Mouse (Mus musculus) liver, postnatal 0 days (tissue): Measurements from ENCODE around the gene Krtap4-13. TPM values are rescaled to one million over a fixed set of nuclear protein-coding genes. Genes with fewer than 3 reads are reported as not detected.
"Not testable (repeated sequence)": the region's sequence is repeated elsewhere in the genome, so short reads cannot be mapped to it uniquely, and the experiment has no call there.

Experiments
- ATAC-seq: fragments of 200-750 bp; cut with Nextera tagmentation; 2 replicates; pipeline ENCODE4 v1.8.0; 2017; ENCODE audit warnings: mild to moderate bottlenecking, moderate library complexity
- DNase-seq: peaks from one replicate; pipeline ENCODE4 v3.0.0-alpha.2; 2016
- H3K27ac ChIP-seq: fragments of 300-500 bp; sonication (generic); 2 replicates; pipeline ENCODE4 v1.5.1; 2014; ENCODE audit warnings: antibody characterized with exemption, moderate library complexity, mild to moderate bottlenecking, low read depth
- H3K27me3 ChIP-seq: fragments of 300-500 bp; sonication (generic); 2 replicates; pipeline ENCODE4 v1.6.1; 2014; ENCODE audit warnings: low read length, control low read depth, mixed read lengths; ENCODE audit not compliant: insufficient read depth
- H3K36me3 ChIP-seq: fragments of 300-500 bp; sonication (generic); replicated peaks from 2 replicates; pipeline ENCODE4 v1.6.1; 2014; ENCODE audit warnings: mild to moderate bottlenecking, control low read depth, low read length, moderate library complexity, mixed read lengths; ENCODE audit not compliant: insufficient read depth
- H3K4me1 ChIP-seq: fragments of 300-500 bp; sonication (generic); 2 replicates; pipeline ENCODE4 v1.6.1; 2014; ENCODE audit warnings: antibody characterized with exemption, mild to moderate bottlenecking, control low read depth; ENCODE audit not compliant: insufficient read depth
- H3K4me2 ChIP-seq: fragments of 300-500 bp; sonication (generic); 2 replicates; pipeline ENCODE4 v1.6.1; 2014; ENCODE audit warnings: low read depth, mild to moderate bottlenecking, low read length, moderate library complexity, mixed read lengths
- H3K4me3 ChIP-seq: fragments of 300-500 bp; sonication (generic); 2 replicates; pipeline ENCODE4 v1.5.1; 2014; ENCODE audit warnings: low read depth, low read length
- H3K9ac ChIP-seq: fragments of 300-500 bp; sonication (generic); replicated peaks from 2 replicates; pipeline ENCODE4 v1.6.1; 2014; ENCODE audit warnings: mild to moderate bottlenecking, moderate library complexity
- H3K9me3 ChIP-seq: fragments of 300-500 bp; sonication (generic); 2 replicates; pipeline ENCODE4 v1.6.1; 2016; ENCODE audit warnings: mild to moderate bottlenecking, control low read depth, low read length, mixed read lengths
- CTCF ChIP-seq: sonication (generic); IDR thresholded peaks from 2 replicates; pipeline ENCODE4 v1.5.1; 2016; ENCODE audit warnings: antibody characterized with exemption, low read depth
- EP300 ChIP-seq: IDR thresholded peaks from 2 replicates; pipeline ENCODE4 v1.6.1; 2016; ENCODE audit warnings: antibody characterized with exemption, low read depth, mild to moderate bottlenecking
- WGBS: fragments of 180-500 bp; shearing (Covaris S2); extraction: QIAGEN DNeasy Blood & Tissue Kit; methylation state at CpG from one replicate; pipeline ENCODE4 v1.1.7; 2014; ENCODE audit not compliant: insufficient replicate concordance; 5-methylcytosine and 5-hydroxymethylcytosine counted together
- polyA plus RNA-seq: library from polyadenylated mRNA; unstranded; fragments of >200 nt; fragmentation: Nextera tagmentation; extraction: Ambion mirVana; gene quantifications from 2 replicates; pipeline ENCODE4 v1.2.1, GENCODE M21; 2015

The Krtap4-13 gene
- not detected in 2 replicates for polyA plus RNA-seq

DNA sequence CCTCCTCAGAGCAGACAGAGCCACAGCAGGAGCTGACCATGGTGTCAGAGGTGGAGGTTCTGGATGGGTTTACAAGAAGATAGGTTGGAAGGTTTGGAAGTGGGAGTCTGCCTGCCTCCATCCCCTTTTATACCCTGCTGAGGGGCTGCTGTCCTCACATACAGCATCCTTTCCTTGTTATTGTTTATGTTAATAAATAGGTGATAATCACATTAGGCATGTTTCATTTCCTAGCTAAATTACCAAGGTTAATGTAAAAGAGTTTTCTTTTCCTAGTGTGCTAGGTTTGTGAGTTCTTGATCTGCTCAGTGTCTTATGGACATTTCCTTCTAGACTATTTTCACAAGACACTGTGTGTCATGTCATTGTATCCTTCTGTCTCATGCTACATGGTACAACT, at the start of gene Krtap4-13:
Krtap4-13 (minus strand) TSS at position 101 of the 400 bp plus-strand sequence.
- ATAC-seq, H3K27ac ChIP-seq, H3K4me2 ChIP-seq, H3K9ac ChIP-seq, H3K9me3 ChIP-seq, H3K4me1 ChIP-seq, H3K4me3 ChIP-seq, H3K36me3 ChIP-seq, H3K27me3 ChIP-seq, DNase-seq: not testable (repeated sequence)

DNA sequence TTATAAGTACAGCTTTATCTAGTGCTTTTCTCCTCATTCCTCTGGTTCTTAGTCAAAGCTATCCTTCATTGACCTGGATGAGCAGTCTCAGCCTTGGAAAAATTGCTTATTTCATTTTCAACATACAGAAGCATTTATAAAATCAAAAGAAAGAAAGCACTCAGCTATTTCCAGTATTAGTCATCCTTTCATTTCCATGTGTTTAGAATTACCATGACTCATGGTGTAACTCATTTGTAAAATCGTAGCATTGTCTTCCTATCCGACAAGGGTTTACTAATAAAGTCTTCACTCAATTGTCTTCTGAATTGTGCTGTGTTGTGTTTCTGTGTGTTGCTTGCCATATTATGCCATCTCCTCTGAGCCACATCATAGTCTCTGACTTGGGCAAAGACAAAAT, 49.1 kb upstream of the Krtap4-13 start:
- Histone ChIP-seq H3K4me3 (no peak overlapping the region), H3K36me3 (no peaks in the 10 kb centered on the region), H3K9ac (no peak overlapping the region), H3K9me3 (no peaks in the 10 kb centered on the region), H3K27ac (no peak overlapping the region), H3K27me3 (no peaks in the 10 kb centered on the region), H3K4me1 (no peaks in the 10 kb centered on the region), H3K4me2 (no peak overlapping the region)
- ATAC-seq (no peak), DNase-seq (no peak)
- TF ChIP-seq CTCF (no peak), EP300 (no peak)
- WGBS: 60% methylated on average over 2 of the region's 2 CpGs

DNA sequence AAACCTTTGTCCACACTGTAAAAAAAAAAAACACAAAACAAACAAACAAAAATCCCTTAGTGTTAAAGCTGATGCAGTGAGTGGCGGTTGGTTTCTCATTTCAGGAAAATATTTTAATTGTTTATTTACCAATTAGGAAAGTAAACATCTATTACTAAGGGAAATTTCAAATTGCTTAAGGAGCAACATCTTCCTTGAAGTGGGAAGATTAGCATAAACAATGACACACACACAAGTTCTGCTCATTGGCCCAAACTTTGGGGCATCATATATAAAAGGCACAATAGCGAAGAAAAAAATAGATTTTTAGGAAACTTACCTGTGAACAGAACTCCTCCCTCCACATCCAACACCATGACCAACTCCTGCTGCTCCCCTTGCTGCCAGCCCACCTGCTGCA, 47.9 kb upstream of the Krtap4-13 start, which contains the start of gene Gm11568:
Gm11568 (plus strand) TSS at position 301 of the 400 bp plus-strand sequence.
- Histone ChIP-seq H3K36me3 (no peaks in the 10 kb centered on the region), H3K4me3 (no peak within 1 kb of the TSS), H3K9me3 (no peaks in the 10 kb centered on the region), H3K27ac (no peak within 1 kb of the TSS), H3K4me2 (no peak within 1 kb of the TSS), H3K27me3 (no peaks in the 10 kb centered on the region), H3K4me1 (no peaks in the 10 kb centered on the region), H3K9ac (no peak within 1 kb of the TSS)
- no peak for TF ChIP-seq EP300
- no peak for TF ChIP-seq CTCF
- DNase-seq: no peak
- WGBS: 76% methylated on average over 2 of the region's 2 CpGs
- ATAC-seq: no peak

DNA sequence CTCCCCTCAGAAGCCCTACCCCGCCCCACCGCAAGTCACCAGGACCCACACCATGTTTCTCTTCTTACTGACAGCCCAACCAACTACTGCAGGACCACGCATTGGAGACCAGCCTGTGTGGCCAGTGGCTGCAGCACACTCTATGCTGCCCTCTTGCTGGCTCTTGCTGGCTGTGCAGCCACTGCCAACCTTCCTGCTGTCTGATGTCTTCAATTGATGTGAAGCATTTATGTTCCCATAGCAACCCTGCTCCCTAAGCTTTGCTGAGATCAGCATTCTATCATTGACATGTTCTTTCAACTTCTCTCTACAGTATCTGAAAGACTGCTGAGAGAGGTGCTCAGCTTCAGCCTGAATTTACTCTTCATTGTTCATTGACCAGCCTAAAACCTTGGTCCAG, 44.4 kb upstream of the Krtap4-13 start:
- peak; percentile 39 for TF ChIP-seq CTCF
- TF ChIP-seq EP300: no peak
- no peak overlapping the region for H3K9ac ChIP-seq
- DNase-seq: no peak
- H3K9me3 ChIP-seq: no peaks in the 10 kb centered on the region
- no peaks in the 10 kb centered on the region for H3K27me3 ChIP-seq
- no peak overlapping the region for H3K4me3 ChIP-seq
- WGBS: 58% methylated on average over 3 of the region's 3 CpGs
- H3K4me2 ChIP-seq: no peak overlapping the region
- no peaks in the 10 kb centered on the region for H3K36me3 ChIP-seq
- no peak overlapping the region for H3K27ac ChIP-seq
- ATAC-seq: no peak
- no peaks in the 10 kb centered on the region for H3K4me1 ChIP-seq

DNA sequence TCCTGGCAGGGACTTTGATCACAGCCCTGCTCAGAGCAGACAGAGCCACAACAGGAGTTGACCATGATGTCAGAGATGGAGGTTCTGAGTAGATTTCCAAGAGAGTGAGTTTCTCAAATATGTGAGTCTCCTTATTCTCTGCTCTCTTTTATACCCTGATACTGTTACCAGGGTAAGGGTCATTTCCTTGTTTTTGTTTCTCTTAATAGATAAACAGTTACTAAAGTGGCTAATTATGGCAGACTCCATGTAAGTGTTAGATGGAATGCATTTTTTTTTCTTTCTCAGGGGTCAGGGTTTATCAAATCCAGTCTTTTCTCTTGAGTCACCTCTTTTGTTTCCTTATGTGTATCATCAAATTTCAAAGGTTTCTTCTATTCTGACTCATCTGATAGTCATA, 41.8 kb upstream of the Krtap4-13 start, which contains the start of gene Krtap4-16:
Krtap4-16 (minus strand) TSS at position 101 of the 400 bp plus-strand sequence.
- TF ChIP-seq CTCF: no peak
- TF ChIP-seq EP300: no peak
- Histone ChIP-seq H3K9ac (no peak within 1 kb of the TSS), H3K4me3 (no peak within 1 kb of the TSS), H3K27me3 (no peaks in the 10 kb centered on the region), H3K4me2 (no peak within 1 kb of the TSS), H3K36me3 (no peaks in the 10 kb centered on the region), H3K9me3 (no peaks in the 10 kb centered on the region), H3K27ac (no peak within 1 kb of the TSS), H3K4me1 (no peaks in the 10 kb centered on the region)
- DNase-seq (no peak), ATAC-seq (no peak)

DNA sequence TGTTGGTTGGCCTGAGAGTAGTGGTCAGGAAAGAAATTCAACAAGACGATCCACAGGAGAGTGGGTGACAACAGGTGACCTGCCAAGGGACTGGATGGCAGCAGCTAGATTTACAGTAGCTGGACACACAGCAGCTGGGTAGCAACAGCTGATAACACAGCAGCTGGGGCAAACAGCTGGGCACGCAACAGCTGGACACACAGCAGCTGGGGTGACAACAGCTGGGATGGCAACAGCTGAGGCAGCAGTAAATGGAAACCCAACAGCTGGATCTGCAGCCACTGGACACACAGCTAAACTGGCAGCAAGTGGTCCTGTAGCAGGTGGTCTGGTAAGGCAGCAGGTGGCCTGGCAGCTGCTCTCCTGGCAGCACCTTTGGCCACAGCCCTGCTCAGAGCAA, 37.1 kb upstream of the Krtap4-13 start:
- ATAC-seq (no peak), DNase-seq (no peak)
- TF ChIP-seq EP300 (no peak), CTCF (no peak)
- H3K4me2 ChIP-seq: no peak overlapping the region
- no peak overlapping the region for H3K9ac ChIP-seq
- no peaks in the 10 kb centered on the region for H3K27me3 ChIP-seq
- no peaks in the 10 kb centered on the region for H3K4me1 ChIP-seq
- no peak overlapping the region for H3K4me3 ChIP-seq
- no peaks in the 10 kb centered on the region for H3K36me3 ChIP-seq
- WGBS: 79% methylated on average over 2 of the region's 2 CpGs
- H3K9me3 ChIP-seq: no peaks in the 10 kb centered on the region
- no peak overlapping the region for H3K27ac ChIP-seq

DNA sequence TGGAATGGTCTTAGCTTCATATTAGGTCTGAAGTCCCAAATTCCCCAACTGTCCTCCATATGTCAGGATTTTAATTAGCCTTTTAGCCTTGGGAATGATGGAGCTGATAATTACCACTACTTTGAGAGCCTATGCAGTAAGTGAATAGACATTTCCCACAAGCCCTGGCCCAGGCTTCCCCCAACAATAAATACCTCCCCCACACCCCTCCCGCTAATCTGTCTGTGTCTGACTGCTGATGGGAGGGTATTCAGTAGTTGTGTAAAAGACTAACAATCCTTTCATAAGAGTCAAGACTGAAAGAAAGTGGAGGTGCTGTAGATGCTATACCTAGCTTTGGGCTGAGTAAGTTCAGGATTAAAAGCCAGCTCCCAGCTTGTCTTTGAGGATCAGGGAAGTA, 32.5 kb upstream of the Krtap4-13 start:
- H3K4me2 ChIP-seq: no peak overlapping the region
- no peak for ATAC-seq
- WGBS: 55% methylated on average over 1 of the region's 1 CpGs

More for the DNA sequence above, 32.5 kb upstream of the Krtap4-13 start:
- Histone ChIP-seq H3K9me3 (no peaks in the 10 kb centered on the region), H3K9ac (no peak overlapping the region), H3K27me3 (no peaks in the 10 kb centered on the region), H3K36me3 (no peaks in the 10 kb centered on the region), H3K4me1 (no peaks in the 10 kb centered on the region), H3K27ac (no peak overlapping the region), H3K4me3 (no peak overlapping the region)
- TF ChIP-seq CTCF (no peak), EP300 (no peak)
- DNase-seq: no peak
